Mouse (Mus musculus): ENCODE results near the gene Sept9.

DNA sequence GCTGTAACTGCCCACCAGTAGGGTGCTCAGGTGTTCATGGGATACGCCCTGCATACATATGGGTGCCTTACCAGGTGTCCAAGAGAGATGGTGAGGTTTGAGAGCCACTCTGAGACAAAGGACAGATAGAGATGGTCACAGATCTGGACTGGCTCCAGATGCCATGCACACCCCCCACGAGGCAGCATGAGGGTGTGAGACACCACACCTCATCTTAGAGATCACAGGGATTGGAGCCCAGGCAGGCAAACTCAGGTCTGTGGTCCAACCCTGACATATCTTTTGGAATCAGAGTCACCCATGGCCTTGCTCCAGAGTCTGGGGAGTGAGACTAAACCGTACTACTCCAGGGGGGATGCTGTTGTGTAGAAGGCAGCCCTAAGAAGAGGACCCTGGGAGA lies 122.8 kb downstream of the Sept9 start:
- TF ChIP-seq CTCF (IDR thresholded peaks at IDR 0.05; ENCODE audit: low read depth) (no peak), EP300 (IDR thresholded peaks at IDR 0.05; ENCODE audit: low read depth) (no peak)
